In genomic region chrX:99975985-99976924, GRCm38 (mm10) we compare ENCODE assay signal across 8 mouse cellular contexts. TPM values are rescaled to one million over a fixed set of nuclear protein-coding genes. Genes with fewer than 3 reads are reported as not detected.
DNase-seq lines count a peak whose midpoint lies in the region; ATAC-seq and TF ChIP-seq lines count a peak whose summit lies in the region.

No protein-coding gene starts in this region.

- intact Hi-C loops in heart, adult 2 months (cut with DNase I) = loop anchor here (1.0 to 10.0 kb wide), 2 partner anchors 123 to 509 kb away; no protein-coding TSS in a partner anchor

- no peaks in the 10 kb centered on the region for H3K4me1 ChIP-seq in heart, adult 2 months (ENCODE audit: control insufficient read depth, insufficient read depth, low read length)
- H3K4me1 ChIP-seq in liver, postnatal 0 days (ENCODE audit: insufficient read depth) = no peaks in the 10 kb centered on the region
- peaks cover 5% of the 10 kb centered on the region for H3K4me1 ChIP-seq in neural tube, embryonic 13.5 days (replicated peaks)

- 18% methylated on average over 46 of the region's 48 CpGs for WGBS in heart, adult 2 months
- WGBS in liver, postnatal 0 days (ENCODE audit: insufficient replicate concordance) = 21% methylated on average over 33 of the region's 48 CpGs
- 20% methylated on average over 48 of the region's 48 CpGs for WGBS in neural tube, embryonic 13.5 days

- TF ChIP-seq EP300 in heart, adult 2 months (IDR thresholded peaks at IDR 0.05; ENCODE audit: insufficient read depth, low read depth, low read length) = no peak
- no peak for TF ChIP-seq EP300 in liver, postnatal 0 days (IDR thresholded peaks at IDR 0.05; ENCODE audit: low read depth)

- peak; percentile 2 to 3 for DNase-seq in thymus, adult 18-20 months
- DNase-seq in thymus, postnatal 25 days = no peak
- DNase-seq in embryo, embryonic 10.5 days (ENCODE audit: low spot score) = peak; percentile 16
- DNase-seq in heart, adult 2 months = peak; percentile 40 to 47
- peak; percentile 11 for DNase-seq in kidney, adult 11 months
- DNase-seq in liver, postnatal 0 days = peak; percentile 44
- DNase-seq in urinary bladder, postnatal 4 days (ENCODE audit: low spot score in 2 of 2) = peak; percentile 15 to 59

- H3K4me2 ChIP-seq in liver, postnatal 0 days (ENCODE audit: low read depth, low read length) = peak overlapping the region; percentile 81
- H3K4me2 ChIP-seq in neural tube, embryonic 13.5 days = peak overlapping the region; percentile 85

- no peaks in the 10 kb centered on the region for H3K36me3 ChIP-seq in heart, adult 2 months (ENCODE audit: control insufficient read depth, insufficient read depth, low read length)
- H3K36me3 ChIP-seq in liver, postnatal 0 days (replicated peaks; ENCODE audit: insufficient read depth, low read length) = no peaks in the 10 kb centered on the region
- H3K36me3 ChIP-seq in neural tube, embryonic 13.5 days = no peaks in the 10 kb centered on the region

- H3K9me3 ChIP-seq in liver, postnatal 0 days (ENCODE audit: low read length) = no peaks in the 10 kb centered on the region
- H3K9me3 ChIP-seq in neural tube, embryonic 13.5 days = no peaks in the 10 kb centered on the region

- TF ChIP-seq POLR2A in heart, adult 2 months (IDR thresholded peaks at IDR 0.05; ENCODE audit: insufficient read depth, low read depth, low read length) = no peak

- H3K4me3 ChIP-seq in heart, adult 2 months = peak overlapping the region; percentile 61
- peak overlapping the region; percentile 56 for H3K4me3 ChIP-seq in liver, postnatal 0 days (ENCODE audit: low read depth, low read length)
- peak overlapping the region; percentile 55 for H3K4me3 ChIP-seq in neural tube, embryonic 13.5 days

- peak; percentile 38 for ATAC-seq in liver, postnatal 0 days
- ATAC-seq in neural tube, embryonic 13.5 days (ENCODE audit: low read depth) = peak; percentile 36; the same call in 1 of the 2 replicates

- no peak for TF ChIP-seq CTCF in heart, adult 2 months (IDR thresholded peaks at IDR 0.05)
- no peak for TF ChIP-seq CTCF in liver, postnatal 0 days (IDR thresholded peaks at IDR 0.05; ENCODE audit: low read depth)

- H3K27ac ChIP-seq in heart, adult 2 months = peak overlapping the region; percentile 54
- H3K27ac ChIP-seq in liver, postnatal 0 days (ENCODE audit: low read depth) = 0 out of 2 replicates have a peak overlapping the region, but pooled peaks have one; percentile 39
- no peak overlapping the region for H3K27ac ChIP-seq in neural tube, embryonic 13.5 days (replicated peaks)

- H3K9ac ChIP-seq in heart, adult 2 months (ENCODE audit: low read depth, low read length) = peak overlapping the region; percentile 26
- peak overlapping the region; percentile 55 for H3K9ac ChIP-seq in liver, postnatal 0 days (replicated peaks)
- H3K9ac ChIP-seq in neural tube, embryonic 13.5 days = peak overlapping the region; percentile 69

- no peaks in the 10 kb centered on the region for H3K79me2 ChIP-seq in heart, adult 2 months (replicated peaks; ENCODE audit: control insufficient read depth, insufficient read depth, low read length)

- no peaks in the 10 kb centered on the region for H3K27me3 ChIP-seq in heart, adult 2 months (ENCODE audit: control insufficient read depth, insufficient read depth, low read length)
- H3K27me3 ChIP-seq in liver, postnatal 0 days (ENCODE audit: insufficient read depth, low read length) = peaks cover 6% of the 10 kb centered on the region; the same call in 1 of the 2 replicates
- H3K27me3 ChIP-seq in neural tube, embryonic 13.5 days = peaks cover 43% of the 10 kb centered on the region

RNA-seq across cellular contexts. Expression of gene Eda, which starts 0.8 kb away (rescaled TPM):
- 1 to 10 TPM; 1.7 to 2.3 TPM for total RNA-seq in heart, adult 2 months (2021)
- 1.4 and 2.4 TPM in 2 replicates for polyA plus RNA-seq in heart, adult 2 months (2012; rRNA removed)
- 0.53 and 0.63 TPM in 2 replicates for polyA plus RNA-seq in liver, postnatal 0 days (2015; fragmentation: Nextera tagmentation; extraction: Ambion mirVana)
- 1.8 and 1.9 TPM in 2 replicates for polyA plus RNA-seq in neural tube, embryonic 13.5 days (2015; fragmentation: Nextera tagmentation; extraction: Ambion mirVana)
